Mouse (Mus musculus) liver, postnatal 0 days (tissue): ENCODE measurements around the gene Map3k9. TPM values are rescaled to one million over a fixed set of nuclear protein-coding genes. Genes with fewer than 3 reads are reported as not detected.

Experiments used
- ATAC-seq: fragments of 200-750 bp; cut with Nextera tagmentation; 2 replicates; pipeline ENCODE4 v1.8.0; 2017; ENCODE audit warnings: mild to moderate bottlenecking, moderate library complexity
- DNase-seq: peaks from one replicate; pipeline ENCODE4 v3.0.0-alpha.2; 2016
- H3K27ac ChIP-seq: fragments of 300-500 bp; sonication (generic); 2 replicates; pipeline ENCODE4 v1.5.1; 2014; ENCODE audit warnings: antibody characterized with exemption, moderate library complexity, mild to moderate bottlenecking, low read depth
- H3K27me3 ChIP-seq: fragments of 300-500 bp; sonication (generic); 2 replicates; pipeline ENCODE4 v1.6.1; 2014; ENCODE audit warnings: low read length, control low read depth, mixed read lengths; ENCODE audit not compliant: insufficient read depth
- H3K36me3 ChIP-seq: fragments of 300-500 bp; sonication (generic); replicated peaks from 2 replicates; pipeline ENCODE4 v1.6.1; 2014; ENCODE audit warnings: mild to moderate bottlenecking, control low read depth, low read length, moderate library complexity, mixed read lengths; ENCODE audit not compliant: insufficient read depth
- H3K4me1 ChIP-seq: fragments of 300-500 bp; sonication (generic); 2 replicates; pipeline ENCODE4 v1.6.1; 2014; ENCODE audit warnings: antibody characterized with exemption, mild to moderate bottlenecking, control low read depth; ENCODE audit not compliant: insufficient read depth
- H3K4me2 ChIP-seq: fragments of 300-500 bp; sonication (generic); 2 replicates; pipeline ENCODE4 v1.6.1; 2014; ENCODE audit warnings: low read depth, mild to moderate bottlenecking, low read length, moderate library complexity, mixed read lengths
- H3K4me3 ChIP-seq: fragments of 300-500 bp; sonication (generic); 2 replicates; pipeline ENCODE4 v1.5.1; 2014; ENCODE audit warnings: low read depth, low read length
- H3K9ac ChIP-seq: fragments of 300-500 bp; sonication (generic); replicated peaks from 2 replicates; pipeline ENCODE4 v1.6.1; 2014; ENCODE audit warnings: mild to moderate bottlenecking, moderate library complexity
- H3K9me3 ChIP-seq: fragments of 300-500 bp; sonication (generic); 2 replicates; pipeline ENCODE4 v1.6.1; 2016; ENCODE audit warnings: mild to moderate bottlenecking, control low read depth, low read length, mixed read lengths
- CTCF ChIP-seq: sonication (generic); IDR thresholded peaks from 2 replicates; pipeline ENCODE4 v1.5.1; 2016; ENCODE audit warnings: antibody characterized with exemption, low read depth
- EP300 ChIP-seq: IDR thresholded peaks from 2 replicates; pipeline ENCODE4 v1.6.1; 2016; ENCODE audit warnings: antibody characterized with exemption, low read depth, mild to moderate bottlenecking
- WGBS: fragments of 180-500 bp; shearing (Covaris S2); extraction: QIAGEN DNeasy Blood & Tissue Kit; methylation state at CpG from one replicate; pipeline ENCODE4 v1.1.7; 2014; ENCODE audit not compliant: insufficient replicate concordance; 5-methylcytosine and 5-hydroxymethylcytosine counted together
- polyA plus RNA-seq: library from polyadenylated mRNA; unstranded; fragments of >200 nt; fragmentation: Nextera tagmentation; extraction: Ambion mirVana; gene quantifications from 2 replicates; pipeline ENCODE4 v1.2.1, GENCODE M21; 2015

The Map3k9 gene
- polyA plus RNA-seq, 1 experiment from 2014 or later: 0.27 TPM

DNA sequence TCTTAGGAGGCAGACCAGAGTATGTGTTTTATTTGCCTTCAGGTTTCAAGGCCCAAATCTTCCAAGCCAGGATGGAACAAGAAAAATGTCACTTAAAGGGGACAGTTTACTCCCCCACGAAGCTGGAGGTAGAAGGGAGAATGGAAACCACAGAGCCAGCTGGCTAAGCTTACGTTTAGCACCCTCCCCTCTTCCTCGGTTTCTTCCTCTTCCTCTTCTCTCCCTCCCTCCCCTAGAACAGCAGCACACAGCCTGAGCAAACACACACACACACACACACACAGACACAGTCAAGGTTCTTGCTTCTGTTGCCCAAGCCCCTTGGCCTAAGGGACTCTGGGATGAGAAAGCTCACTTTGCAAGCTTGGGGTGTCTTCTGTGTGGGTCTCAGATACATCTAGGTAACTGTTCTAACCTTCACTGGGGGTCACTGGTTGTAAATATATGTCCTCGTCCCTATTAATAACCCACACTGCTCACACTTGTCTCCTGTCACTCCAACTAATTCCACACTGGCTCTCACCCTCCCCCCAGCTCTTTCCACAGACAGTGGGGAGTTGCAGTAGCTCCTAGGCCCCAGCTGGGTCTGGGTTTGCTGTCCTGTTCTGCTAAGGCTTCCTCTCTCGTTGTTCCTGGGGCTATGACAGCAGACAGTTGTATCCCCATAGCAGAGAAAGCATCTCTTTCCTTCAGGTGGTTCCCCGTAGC, 11.7 kb upstream of the Map3k9 start:
- Histone ChIP-seq H3K4me2 (no peak overlapping the region), H3K9me3 (no peaks in the 10 kb centered on the region), H3K27me3 (no peaks in the 10 kb centered on the region), H3K4me3 (no peak overlapping the region), H3K36me3 (no peaks in the 10 kb centered on the region), H3K4me1 (no peaks in the 10 kb centered on the region), H3K9ac (no peak overlapping the region), H3K27ac (no peak overlapping the region)
- DNase-seq: no peak
- WGBS: 36% methylated on average over 6 of the region's 6 CpGs
- ATAC-seq: no peak
- no peak for TF ChIP-seq CTCF
- no peak for TF ChIP-seq EP300

- Histone ChIP-seq H3K9me3 (no peaks in the 10 kb centered on the region), H3K4me1 (no peaks in the 10 kb centered on the region), H3K27me3 (no peaks in the 10 kb centered on the region), H3K27ac (no peak overlapping the region), H3K36me3 (no peaks in the 10 kb centered on the region), H3K9ac (no peak overlapping the region), H3K4me2 (no peak overlapping the region), H3K4me3 (no peak overlapping the region)
- 56% methylated on average over 2 of the region's 2 CpGs for WGBS
- DNase-seq: no peak
- TF ChIP-seq CTCF: no peak
- TF ChIP-seq EP300: no peak
- no peak for ATAC-seq
These were observed 8.5 kb upstream of the Map3k9 start for GRCm38 (mm10) chr12:81789499-81789898.

- ATAC-seq (peak; percentile 72), DNase-seq (peak; percentile 92)
- Histone ChIP-seq H3K27ac (no peak overlapping the region), H3K27me3 (0 out of 2 replicates have a peak, but pooled peaks cover 5% of the 10 kb centered on the region), H3K36me3 (no peaks in the 10 kb centered on the region), H3K4me2 (no peak overlapping the region), H3K9me3 (no peaks in the 10 kb centered on the region), H3K4me1 (no peaks in the 10 kb centered on the region), H3K4me3 (no peak overlapping the region), H3K9ac (no peak overlapping the region)
- TF ChIP-seq CTCF (peak; percentile 99), EP300 (no peak)
- WGBS: under 1% methylated on average over 9 of the region's 9 CpGs
These were observed 7.7 kb upstream of the Map3k9 start for GRCm38 (mm10) chr12:81788672-81789084.

DNA sequence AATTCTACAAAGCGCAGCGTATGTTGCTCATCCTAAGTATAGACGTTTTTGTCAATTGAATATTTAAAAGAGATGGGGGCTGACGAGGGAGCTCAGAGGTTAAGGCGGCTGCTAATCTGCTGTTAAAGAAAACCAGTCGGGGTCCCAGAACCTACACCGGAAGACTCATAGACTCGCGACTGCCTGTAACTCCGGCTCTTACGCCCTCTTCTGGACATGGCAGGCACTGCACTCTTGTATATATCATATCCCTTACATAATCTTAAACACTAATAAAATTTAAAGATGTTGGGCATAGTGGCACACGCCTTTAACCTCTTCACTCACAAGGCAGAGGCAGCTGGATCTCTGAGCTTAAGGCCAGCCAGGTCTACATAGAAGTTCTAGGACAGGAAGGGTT, 6.3 kb upstream of the Map3k9 start:
- Histone ChIP-seq H3K9me3 (no peaks in the 10 kb centered on the region), H3K36me3 (no peaks in the 10 kb centered on the region), H3K27me3 (peaks cover 15% of the 10 kb centered on the region), H3K4me2 (no peak overlapping the region), H3K4me1 (no peaks in the 10 kb centered on the region), H3K9ac (no peak overlapping the region), H3K4me3 (no peak overlapping the region), H3K27ac (no peak overlapping the region)
- 49% methylated on average over 12 of the region's 12 CpGs for WGBS
- DNase-seq (no peak), ATAC-seq (no peak)
- TF ChIP-seq EP300 (no peak), CTCF (peak; percentile 52)

- H3K27ac ChIP-seq: no peak overlapping the region
- no peak for DNase-seq
- no peak overlapping the region for H3K9ac ChIP-seq
- WGBS: 68% methylated on average over 4 of the region's 4 CpGs
- TF ChIP-seq EP300 (no peak), CTCF (no peak)
- no peak overlapping the region for H3K4me2 ChIP-seq
- H3K4me1 ChIP-seq: peaks cover 11% of the 10 kb centered on the region
- peaks cover 46% of the 10 kb centered on the region for H3K27me3 ChIP-seq
- ATAC-seq: no peak
- H3K4me3 ChIP-seq: no peak overlapping the region
- H3K9me3 ChIP-seq: no peaks in the 10 kb centered on the region
- no peaks in the 10 kb centered on the region for H3K36me3 ChIP-seq
These were observed 2.3 kb upstream of the Map3k9 start for GRCm38 (mm10) chr12:81783301-81783700.

DNA sequence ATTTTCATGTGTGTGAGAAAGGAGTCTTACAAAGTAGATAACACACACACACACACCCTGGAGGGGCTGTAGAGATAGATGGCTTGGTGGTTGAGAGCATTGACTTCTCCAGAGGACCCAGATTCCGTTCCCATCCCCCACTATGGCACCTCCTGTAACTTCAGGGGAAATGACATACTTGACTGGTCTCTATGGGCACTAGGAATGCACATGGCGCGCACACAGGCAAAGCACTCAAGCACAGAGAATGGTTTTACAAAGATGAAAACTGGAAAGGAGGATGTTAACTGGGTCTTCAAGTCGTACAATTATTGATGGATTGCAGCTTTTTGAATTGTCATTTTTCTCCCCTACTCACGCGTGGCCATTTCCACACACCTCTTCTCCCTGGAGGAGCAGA, 1.6 kb upstream of the Map3k9 start:
- TF ChIP-seq CTCF (no peak), EP300 (no peak)
- DNase-seq: no peak
- no peak overlapping the region for H3K4me2 ChIP-seq
- 81% methylated on average over 6 of the region's 6 CpGs for WGBS
- no peak overlapping the region for H3K4me3 ChIP-seq
- H3K36me3 ChIP-seq: no peaks in the 10 kb centered on the region
- no peak for ATAC-seq
- H3K9ac ChIP-seq: no peak overlapping the region
- H3K9me3 ChIP-seq: no peaks in the 10 kb centered on the region
- H3K27me3 ChIP-seq: peaks cover 50% of the 10 kb centered on the region
- H3K27ac ChIP-seq: no peak overlapping the region
- H3K4me1 ChIP-seq: peaks cover 11% of the 10 kb centered on the region
